Mouse (Mus musculus): ENCODE measurements at regions not wholly inside any gene's neighbourhood (a gene's known extent, or its start where the extent isn't known, plus 50 kb on each side); places are given as distances from the start of the nearest gene placed in this dataset.

GRCm38 (mm10) chr16:12925931-12926330 lies 183.6 kb upstream of the Ercc4 start:
- no peak for DNase-seq

- no peak for DNase-seq
Measured at GRCm38 (mm10) chr16:12931111-12931510, 178.4 kb upstream of the Ercc4 start.

- DNase-seq: no peak
Measured at GRCm38 (mm10) chr16:12932959-12933358, 176.5 kb upstream of the Ercc4 start.

GRCm38 (mm10) chr16:12934586-12934985 lies 174.9 kb upstream of the Ercc4 start:
- DNase-seq: no peak

- no peak for DNase-seq
Measured at GRCm38 (mm10) chr16:12935266-12935665, 174.2 kb upstream of the Ercc4 start.

DNA sequence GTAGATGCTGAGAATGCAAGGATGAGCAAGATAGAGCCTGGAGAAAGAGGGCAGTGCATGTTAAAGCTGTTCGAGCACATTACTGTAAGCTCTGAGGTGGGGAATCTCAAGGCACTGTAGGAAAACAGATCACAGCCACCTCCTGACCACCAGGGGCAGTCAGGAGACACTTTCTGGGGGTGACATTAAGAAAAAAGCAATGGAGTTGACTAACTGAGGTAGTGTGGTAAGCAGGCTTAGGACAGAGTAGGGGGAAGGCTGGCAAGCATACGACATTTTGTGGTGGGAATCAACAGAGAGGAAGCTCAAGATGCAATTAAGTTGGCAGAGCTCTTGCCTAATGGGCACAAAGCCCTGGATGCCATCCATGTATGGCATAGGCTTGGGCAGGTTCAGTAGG lies 172.9 kb upstream of the Ercc4 start:
- DNase-seq: no peak

DNA sequence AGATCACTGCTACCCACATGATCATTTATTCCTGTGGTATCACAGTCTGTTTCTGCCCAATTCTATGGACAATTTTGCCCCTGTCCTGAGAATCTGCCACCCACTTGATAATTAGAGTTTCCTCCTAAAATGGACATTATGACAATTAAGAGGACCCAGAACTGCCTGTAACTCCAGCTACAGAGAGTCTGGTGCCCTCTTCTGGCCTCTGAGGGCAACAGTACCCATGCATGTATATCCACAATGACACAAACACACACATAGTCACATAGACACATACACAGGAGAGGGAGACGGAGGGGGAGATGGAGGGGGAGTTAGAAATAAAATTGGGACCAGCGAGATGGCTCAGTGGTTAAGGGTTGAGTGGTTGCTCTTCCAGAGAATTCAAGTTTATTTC lies 170.9 kb upstream of the Ercc4 start:
- DNase-seq: no peak

- DNase-seq: no peak
Measured at GRCm38 (mm10) chr16:12951176-12951575, 158.3 kb upstream of the Ercc4 start.

DNA sequence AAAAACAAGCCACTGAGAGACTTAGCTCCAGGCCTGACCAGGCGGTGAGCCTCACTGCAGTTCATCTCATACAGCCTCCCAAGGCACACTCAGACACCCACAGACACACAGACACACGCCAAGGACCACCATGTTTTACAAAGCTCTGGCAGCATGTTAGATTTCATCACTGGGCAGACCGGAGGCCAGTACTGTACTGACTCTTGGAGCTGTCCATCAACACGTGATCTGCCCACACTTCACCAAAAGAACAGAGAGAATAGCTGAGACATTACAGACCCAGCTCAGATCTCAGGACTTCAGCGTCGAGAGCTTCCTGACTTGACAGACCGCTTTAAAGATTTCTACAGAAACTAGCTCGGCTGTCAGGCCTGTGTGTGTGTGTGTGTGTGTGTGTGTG lies 155.5 kb upstream of the Ercc4 start:
- DNase-seq: no peak

GRCm38 (mm10) chr16:12956416-12956815 lies 153.1 kb upstream of the Ercc4 start:
- DNase-seq: no peak

DNA sequence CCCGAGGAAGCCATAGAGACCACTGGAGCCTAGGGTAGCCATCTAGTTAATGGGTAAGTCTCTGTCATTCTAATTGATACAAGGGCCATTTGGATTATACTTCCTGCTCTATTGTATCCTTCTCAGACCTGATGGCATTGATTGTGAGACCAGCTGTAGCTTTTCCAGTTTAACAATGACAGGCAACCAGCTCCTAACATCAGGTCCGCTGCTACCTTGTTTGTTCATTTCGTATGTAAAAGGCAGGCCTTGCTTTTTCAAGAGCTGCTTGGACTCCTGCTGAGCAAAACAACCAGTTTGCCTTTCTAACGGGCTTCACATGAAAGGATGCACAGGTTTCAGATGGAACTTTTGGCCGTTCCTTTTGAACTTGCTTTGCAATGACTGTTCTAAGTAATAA lies 148.6 kb upstream of the Ercc4 start:
- no peak for DNase-seq

GRCm38 (mm10) chr16:12982681-12983080 lies 126.8 kb upstream of the Ercc4 start:
- DNase-seq: no peak

- no peak for DNase-seq
Measured at GRCm38 (mm10) chr16:13001288-13001880, 108.1 kb upstream of the Ercc4 start.

DNA sequence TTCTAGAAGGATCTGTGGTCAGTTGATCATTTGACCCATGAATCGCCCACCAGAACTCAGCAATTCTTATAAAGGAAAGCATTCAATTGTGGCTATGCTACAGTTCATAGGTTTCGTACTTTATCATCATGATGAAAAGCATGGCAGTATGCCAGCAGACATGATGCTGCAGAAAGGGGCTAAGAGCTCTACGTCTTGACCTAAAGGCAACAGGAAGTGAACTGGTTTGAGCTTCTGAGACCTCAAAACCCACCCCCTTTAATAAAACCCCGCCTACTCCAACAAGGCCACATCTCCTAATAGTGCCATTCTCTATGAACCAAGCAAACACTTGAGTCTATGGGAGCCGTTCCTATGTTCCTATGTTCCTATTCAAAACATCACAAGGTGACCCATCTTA lies 96.6 kb upstream of the Ercc4 start:
- DNase-seq: no peak

DNA sequence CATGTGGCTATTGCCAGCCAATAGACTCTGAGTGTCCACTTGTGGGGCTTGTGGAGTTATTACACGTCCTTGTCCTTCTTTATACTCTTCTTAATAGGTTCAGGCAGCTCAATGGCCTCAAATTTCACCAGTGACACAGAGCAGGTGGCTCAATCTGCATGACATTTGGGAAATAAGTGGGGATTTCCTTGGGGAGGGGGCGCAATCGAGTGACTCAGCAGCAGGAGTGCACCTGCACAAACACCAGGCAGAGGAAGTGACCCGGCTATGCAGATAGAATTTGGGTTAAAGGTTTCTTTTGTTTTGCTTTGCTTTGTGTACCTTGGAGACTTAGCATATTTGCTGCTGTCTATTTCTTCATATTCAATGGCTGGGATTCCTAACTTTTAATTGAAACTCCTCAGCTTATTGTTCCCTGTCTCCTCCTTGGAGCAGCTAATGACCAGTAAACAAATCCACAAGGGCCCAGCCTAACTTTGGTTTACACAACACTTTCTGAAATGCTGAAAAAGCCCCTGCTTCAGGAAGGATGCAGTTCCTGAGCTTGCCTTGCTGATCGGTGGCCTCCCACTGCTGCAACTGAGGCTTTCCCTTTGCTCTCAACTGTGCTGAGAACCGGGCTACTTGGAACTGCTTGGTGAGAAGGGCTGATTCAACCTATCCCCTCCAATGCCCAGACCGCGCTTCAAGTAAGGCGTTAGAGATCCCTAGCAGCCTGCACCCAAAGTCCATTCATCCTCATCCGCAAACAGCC lies 95.4 kb upstream of the Ercc4 start:
- DNase-seq: no peak

DNA sequence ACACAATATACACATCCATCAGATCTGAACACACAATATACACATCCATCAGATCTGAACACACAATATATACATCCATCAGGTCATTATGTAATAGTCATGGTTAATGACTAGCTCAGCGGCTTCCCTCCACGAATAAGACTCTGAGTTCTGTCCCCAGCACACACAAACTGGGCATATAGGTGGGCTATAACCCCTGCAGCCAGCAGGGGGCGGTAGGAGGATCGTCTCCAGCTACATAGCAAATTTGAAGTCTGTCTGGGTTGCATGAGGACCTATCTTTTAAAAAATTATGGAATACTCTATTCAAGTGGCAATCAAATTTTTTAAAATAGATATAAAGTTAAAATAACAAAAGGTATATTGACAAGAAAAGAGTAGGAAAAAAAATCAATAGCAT lies 86.6 kb upstream of the Ercc4 start:
- peak; percentile 15 to 20 for DNase-seq

- no peak for DNase-seq
Measured at GRCm38 (mm10) chr16:13025393-13025792, 84.1 kb upstream of the Ercc4 start.

DNA sequence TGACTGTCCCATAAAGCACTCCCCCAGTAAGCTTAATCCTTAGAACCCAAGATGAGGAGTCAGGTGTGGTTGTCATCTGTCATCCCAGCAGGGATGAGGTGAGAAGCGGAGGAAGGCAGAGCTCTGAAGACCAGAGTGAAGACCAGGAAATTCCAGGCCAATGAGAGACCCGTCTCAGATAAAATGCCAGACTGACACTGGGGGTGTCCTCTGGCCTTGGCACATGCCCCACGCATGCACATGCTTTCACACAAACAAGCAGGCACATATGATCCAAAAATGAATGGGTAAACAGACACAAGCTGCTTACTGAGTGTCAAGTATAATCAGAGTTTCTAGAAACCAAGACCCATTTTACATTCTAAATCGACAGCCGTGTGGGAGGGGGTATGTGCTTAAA lies 75.3 kb upstream of the Ercc4 start:
- no peak for DNase-seq

DNA sequence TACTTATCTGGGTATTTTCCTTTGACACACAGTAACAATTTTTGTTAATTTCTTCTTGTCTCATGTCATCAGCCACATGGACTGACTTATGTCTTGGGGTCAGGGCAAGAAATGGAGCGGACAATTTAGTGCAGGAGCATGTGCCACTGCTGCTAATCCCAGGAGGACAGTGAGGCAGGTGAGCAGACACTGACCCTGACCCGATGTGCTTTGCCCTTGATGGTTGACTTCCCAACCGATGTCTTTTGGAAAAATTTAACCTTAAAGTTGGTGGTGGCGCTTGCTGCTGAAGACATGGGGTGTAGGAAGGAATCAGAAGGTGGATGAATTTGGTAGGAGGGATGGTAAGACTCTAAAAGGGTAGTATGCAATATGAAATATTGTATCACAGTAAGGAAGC lies 72.9 kb upstream of the Ercc4 start:
- DNase-seq: no peak

DNA sequence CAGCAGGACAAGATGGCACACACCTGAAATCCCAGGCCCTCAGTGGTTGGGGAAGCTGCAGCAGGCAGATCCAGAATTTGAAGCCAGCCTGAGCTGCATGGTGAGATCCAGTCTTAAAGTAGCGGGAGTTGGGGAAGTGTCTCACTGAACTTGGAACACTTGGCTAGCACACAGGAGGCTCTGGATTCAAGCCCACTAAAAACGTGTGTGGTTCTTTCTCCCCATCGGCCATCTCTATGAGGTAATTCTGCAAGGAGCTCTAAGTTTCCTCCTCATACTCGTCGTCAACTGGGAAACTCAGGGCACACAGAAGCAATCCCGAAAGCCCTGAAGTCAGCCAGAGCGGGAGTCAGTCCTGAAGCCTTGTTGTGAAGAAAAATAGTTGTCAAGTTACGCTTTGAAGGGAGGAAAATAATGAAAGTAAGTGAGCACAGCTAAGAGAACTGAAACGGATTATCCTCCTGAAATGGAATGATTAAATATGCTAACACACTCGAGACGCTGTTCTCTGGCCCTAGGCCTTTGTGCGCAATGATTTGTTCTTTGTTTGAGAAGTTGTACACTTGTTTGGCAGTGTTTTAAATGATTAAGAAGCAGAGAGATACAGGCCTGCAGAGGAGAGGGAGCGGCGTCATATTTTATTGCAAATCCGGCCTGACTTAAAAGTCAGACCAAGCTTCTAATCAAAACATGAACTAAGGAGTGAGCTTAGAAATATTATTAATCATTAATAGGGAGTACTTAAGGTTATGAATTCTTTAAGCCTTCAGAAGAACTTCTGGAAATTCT lies 69.0 kb upstream of the Ercc4 start:
- DNase-seq: no peak

DNA sequence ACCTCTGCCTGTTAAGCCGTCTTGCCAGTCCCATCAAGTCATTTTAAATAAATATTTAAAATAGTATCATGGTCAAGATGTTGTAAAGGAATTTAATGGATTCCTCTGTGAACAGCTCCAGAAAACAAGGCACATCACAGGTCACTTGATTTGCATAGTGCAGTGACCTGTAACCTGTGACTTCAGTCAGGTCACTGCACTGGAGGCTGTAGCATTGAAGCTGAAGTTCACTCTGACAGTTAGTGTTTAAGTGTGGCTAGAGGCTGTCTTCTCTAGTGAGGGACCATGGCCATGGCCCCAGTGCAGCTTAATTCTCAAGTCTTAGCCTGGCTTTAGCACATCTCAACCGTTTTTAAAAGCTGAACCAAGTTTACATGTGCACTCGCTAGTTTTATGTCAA lies 68.1 kb upstream of the Ercc4 start:
- no peak for DNase-seq

DNA sequence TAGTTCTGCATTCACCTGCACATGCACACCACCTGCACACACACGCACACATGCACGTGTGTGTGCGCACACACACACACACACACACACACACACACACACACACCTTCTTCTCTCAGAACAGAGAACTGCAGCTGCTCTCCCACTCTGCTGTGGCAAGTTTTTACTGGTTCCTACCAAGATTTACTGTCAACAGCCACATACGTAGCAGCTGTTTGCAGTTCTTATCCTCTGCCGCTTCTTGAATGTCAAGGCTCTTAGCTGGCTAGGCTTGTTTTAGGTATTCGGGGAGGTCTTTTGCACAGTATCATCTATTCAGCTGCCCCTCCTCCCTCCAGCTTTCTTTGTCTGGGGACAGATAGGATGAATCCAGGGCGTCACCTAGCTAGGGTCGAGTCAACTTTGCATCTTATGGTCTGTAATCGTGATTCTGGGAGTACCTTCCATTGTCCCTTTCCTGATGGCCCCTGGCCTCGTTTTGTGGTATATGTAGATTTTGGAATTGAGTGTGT lies 64.3 kb upstream of the Ercc4 start:
- no peak for DNase-seq

GRCm38 (mm10) chr16:13046366-13047120 lies 62.9 kb upstream of the Ercc4 start:
- DNase-seq: no peak

Data from thymus, postnatal 36 days (tissue).